Mouse (Mus musculus): ENCODE measurements around the gene Gm21905. TPM values are rescaled to one million over a fixed set of nuclear protein-coding genes. Genes with fewer than 3 reads are reported as not detected.

Gm21905 gene
- total and polyA plus RNA-seq, 2 experiments from 2014 or later = not detected

GRCm38 (mm10) chr5:67941369-67941768 lies 4.9 kb downstream of the Gm21905 start, which contains the start of gene Gm5108:
Gm5108 (plus strand) TSS chr5:67941669.
- H3K27me3 ChIP-seq (ENCODE audit: control insufficient read depth, insufficient read depth, low read length) = no peaks in the 10 kb centered on the region
- WGBS = 80% methylated on average over 2 of the region's 2 CpGs

GRCm38 (mm10) chr5:67931623-67932022 lies 14.6 kb downstream of the Gm21905 start:
- 35% methylated on average over 2 of the region's 2 CpGs for WGBS
- DNase-seq (ENCODE audit: low spot score) = no peak
- Histone ChIP-seq H3K4me1 (ENCODE audit: control insufficient read depth, insufficient read depth) (no peaks in the 10 kb centered on the region), H3K27me3 (ENCODE audit: control insufficient read depth, insufficient read depth, low read length) (no peaks in the 10 kb centered on the region), H3K4me3 (ENCODE audit: low read depth, low read length) (no peak overlapping the region), H3K9ac (replicated peaks; ENCODE audit: low read depth, low read length) (no peak overlapping the region), H3K27ac (ENCODE audit: low read depth) (no peak overlapping the region), H3K4me2 (ENCODE audit: low read depth, low read length) (no peak overlapping the region), H3K36me3 (replicated peaks; ENCODE audit: control insufficient read depth, insufficient read depth, low read length) (no peaks in the 10 kb centered on the region), H3K9me3 (replicated peaks; ENCODE audit: control insufficient read depth, low read length) (no peaks in the 10 kb centered on the region)
- TF ChIP-seq EP300 (IDR thresholded peaks at IDR 0.05; ENCODE audit: low read depth) (no peak), CTCF (IDR thresholded peaks at IDR 0.05; ENCODE audit: low read depth) (no peak)
- ATAC-seq (ENCODE audit: insufficient read depth, low read depth) = no peak

More at GRCm38 (mm10) chr5:67941369-67941768, 4.9 kb downstream of the Gm21905 start, which contains the start of gene Gm5108:
- DNase-seq (ENCODE audit: low spot score) (no peak), ATAC-seq (ENCODE audit: insufficient read depth, low read depth) (no peak)
- Histone ChIP-seq H3K36me3 (replicated peaks; ENCODE audit: control insufficient read depth, insufficient read depth, low read length) (no peaks in the 10 kb centered on the region), H3K4me3 (ENCODE audit: low read depth, low read length) (no peak within 1 kb of the TSS), H3K9ac (replicated peaks; ENCODE audit: low read depth, low read length) (no peak within 1 kb of the TSS), H3K4me2 (ENCODE audit: low read depth, low read length) (no peak within 1 kb of the TSS), H3K4me1 (ENCODE audit: control insufficient read depth, insufficient read depth) (no peaks in the 10 kb centered on the region), H3K27ac (ENCODE audit: low read depth) (no peak within 1 kb of the TSS), H3K9me3 (replicated peaks; ENCODE audit: control insufficient read depth, low read length) (no peaks in the 10 kb centered on the region)
- no peak for TF ChIP-seq EP300 (IDR thresholded peaks at IDR 0.05; ENCODE audit: low read depth)
- TF ChIP-seq CTCF (IDR thresholded peaks at IDR 0.05; ENCODE audit: low read depth) = no peak

GRCm38 (mm10) chr5:67930584-67930983 lies 15.6 kb downstream of the Gm21905 start:
- Histone ChIP-seq H3K27ac (ENCODE audit: low read depth) (no peak overlapping the region), H3K4me1 (ENCODE audit: control insufficient read depth, insufficient read depth) (no peaks in the 10 kb centered on the region), H3K4me2 (ENCODE audit: low read depth, low read length) (no peak overlapping the region), H3K9ac (replicated peaks; ENCODE audit: low read depth, low read length) (no peak overlapping the region), H3K4me3 (ENCODE audit: low read depth, low read length) (no peak overlapping the region), H3K27me3 (ENCODE audit: control insufficient read depth, insufficient read depth, low read length) (no peaks in the 10 kb centered on the region), H3K9me3 (replicated peaks; ENCODE audit: control insufficient read depth, low read length) (no peaks in the 10 kb centered on the region), H3K36me3 (replicated peaks; ENCODE audit: control insufficient read depth, insufficient read depth, low read length) (no peaks in the 10 kb centered on the region)
- no peak for ATAC-seq (ENCODE audit: insufficient read depth, low read depth)
- DNase-seq (ENCODE audit: low spot score) = no peak
- 49% methylated on average over 4 of the region's 4 CpGs for whole genome bisulfite sequencing
- no peak for TF ChIP-seq CTCF (IDR thresholded peaks at IDR 0.05; ENCODE audit: low read depth)
- TF ChIP-seq EP300 (IDR thresholded peaks at IDR 0.05; ENCODE audit: low read depth) = no peak

GRCm38 (mm10) chr5:67904555-67904954 lies 41.7 kb downstream of the Gm21905 start:
- Histone ChIP-seq H3K27me3 (ENCODE audit: control insufficient read depth, insufficient read depth, low read length) (no peaks in the 10 kb centered on the region), H3K4me1 (ENCODE audit: control insufficient read depth, insufficient read depth) (no peaks in the 10 kb centered on the region), H3K9me3 (replicated peaks; ENCODE audit: control insufficient read depth, low read length) (no peaks in the 10 kb centered on the region), H3K36me3 (replicated peaks; ENCODE audit: control insufficient read depth, insufficient read depth, low read length) (no peaks in the 10 kb centered on the region), H3K9ac (replicated peaks; ENCODE audit: low read depth, low read length) (no peak overlapping the region), H3K27ac (ENCODE audit: low read depth) (no peak overlapping the region), H3K4me2 (ENCODE audit: low read depth, low read length) (no peak overlapping the region), H3K4me3 (ENCODE audit: low read depth, low read length) (no peak overlapping the region)
- ATAC-seq (ENCODE audit: insufficient read depth, low read depth) (no peak), DNase-seq (ENCODE audit: low spot score) (no peak)
- TF ChIP-seq EP300 (IDR thresholded peaks at IDR 0.05; ENCODE audit: low read depth) (no peak), CTCF (IDR thresholded peaks at IDR 0.05; ENCODE audit: low read depth) (no peak)
- 46% methylated on average over 2 of the region's 2 CpGs for WGBS

- Histone ChIP-seq H3K9me3 (replicated peaks; ENCODE audit: control insufficient read depth, low read length) (no peaks in the 10 kb centered on the region), H3K27ac (ENCODE audit: low read depth) (no peak overlapping the region), H3K4me2 (ENCODE audit: low read depth, low read length) (no peak overlapping the region), H3K4me3 (ENCODE audit: low read depth, low read length) (no peak overlapping the region), H3K9ac (replicated peaks; ENCODE audit: low read depth, low read length) (no peak overlapping the region), H3K4me1 (ENCODE audit: control insufficient read depth, insufficient read depth) (no peaks in the 10 kb centered on the region), H3K36me3 (replicated peaks; ENCODE audit: control insufficient read depth, insufficient read depth, low read length) (no peaks in the 10 kb centered on the region), H3K27me3 (ENCODE audit: control insufficient read depth, insufficient read depth, low read length) (no peaks in the 10 kb centered on the region)
- ATAC-seq (ENCODE audit: insufficient read depth, low read depth) (no peak), DNase-seq (ENCODE audit: low spot score) (no peak)
- TF ChIP-seq EP300 (IDR thresholded peaks at IDR 0.05; ENCODE audit: low read depth) = no peak
- TF ChIP-seq CTCF (IDR thresholded peaks at IDR 0.05; ENCODE audit: low read depth) = no peak
- 78% methylated on average over 1 of the region's 1 CpGs for WGBS
Observed at GRCm38 (mm10) chr5:67898921-67899320, 47.3 kb downstream of the Gm21905 start.

All from heart, postnatal 0 days (tissue).